Mouse (Mus musculus): ENCODE data around the gene Rad50. TPM values are rescaled to one million over a fixed set of nuclear protein-coding genes. Genes with fewer than 3 reads are reported as not detected.

Gene Rad50
- polyA plus RNA-seq, 1 experiment from 2014 or later, result 11.9 TPM

GRCm38 (mm10) chr11:53682994-53683530, 24.1 kb downstream of the Rad50 start:
- Histone ChIP-seq H3K36me3 (peaks cover 34% of the 10 kb centered on the region), H3K27me3 (no peaks in the 10 kb centered on the region), H3K9me3 (no peaks in the 10 kb centered on the region), H3K4me1 (replicated peaks) (no peaks in the 10 kb centered on the region), H3K4me2 (no peak overlapping the region), H3K9ac (no peak overlapping the region), H3K4me3 (no peak overlapping the region), H3K27ac (replicated peaks) (no peak overlapping the region)
- no peak for ATAC-seq (ENCODE audit: low read depth)
- WGBS, result 91% methylated on average over 9 of the region's 9 CpGs

DNA sequence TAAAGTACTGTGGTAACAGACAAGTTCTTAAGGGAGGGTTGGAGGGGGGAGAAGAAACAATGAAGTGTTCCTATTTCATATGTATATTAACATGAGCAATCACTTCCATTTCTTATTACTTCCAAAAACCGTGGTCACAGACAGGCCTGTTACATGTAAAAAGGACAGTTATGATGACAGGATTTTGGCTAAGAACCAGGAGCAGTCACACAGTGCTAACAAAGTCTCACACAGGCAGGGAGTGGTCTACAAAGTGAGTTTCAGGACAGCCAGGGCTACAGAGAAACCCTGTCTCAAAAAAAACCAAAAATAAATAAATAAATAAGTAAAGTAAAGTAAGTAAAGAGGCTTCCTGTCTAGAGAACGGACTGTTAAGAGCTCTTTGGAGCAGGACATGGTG, 24.9 kb downstream of the Rad50 start:
- no peaks in the 10 kb centered on the region for H3K9me3 ChIP-seq
- 90% methylated on average over 2 of the region's 2 CpGs for WGBS
- H3K4me2 ChIP-seq, result no peak overlapping the region
- H3K9ac ChIP-seq, result no peak overlapping the region
- H3K36me3 ChIP-seq, result peaks cover 39% of the 10 kb centered on the region
- H3K27ac ChIP-seq (replicated peaks), result no peak overlapping the region
- no peak overlapping the region for H3K4me3 ChIP-seq
- H3K27me3 ChIP-seq, result no peaks in the 10 kb centered on the region
- no peaks in the 10 kb centered on the region for H3K4me1 ChIP-seq (replicated peaks)
- no peak for ATAC-seq (ENCODE audit: low read depth)

DNA sequence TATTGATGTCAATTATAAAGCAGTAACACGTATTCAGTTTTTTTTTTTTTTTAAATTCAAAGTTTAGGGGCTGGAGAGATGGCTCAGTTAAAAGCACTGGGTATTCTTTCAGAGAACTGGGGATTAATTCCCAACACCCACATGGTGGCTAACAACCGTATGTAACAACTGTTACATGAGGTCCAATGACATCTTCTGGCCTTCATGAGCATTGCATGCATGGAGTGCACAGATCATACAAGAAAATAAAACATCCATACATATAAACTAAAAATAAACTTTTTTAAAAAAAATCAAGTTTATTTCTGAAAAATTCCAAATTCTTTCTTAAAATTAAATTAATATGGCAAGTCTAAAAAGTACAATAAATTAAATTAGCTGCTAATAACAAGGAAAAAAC, 25.4 kb downstream of the Rad50 start:
- H3K4me2 ChIP-seq, result no peak overlapping the region
- no peak overlapping the region for H3K9ac ChIP-seq
- H3K4me1 ChIP-seq (replicated peaks), result no peaks in the 10 kb centered on the region
- H3K9me3 ChIP-seq, result no peaks in the 10 kb centered on the region
- H3K4me3 ChIP-seq, result no peak overlapping the region
- H3K27ac ChIP-seq (replicated peaks), result no peak overlapping the region
- 97% methylated on average over 2 of the region's 2 CpGs for WGBS
- no peak for ATAC-seq (ENCODE audit: low read depth)
- H3K36me3 ChIP-seq, result peaks cover 37% of the 10 kb centered on the region
- no peaks in the 10 kb centered on the region for H3K27me3 ChIP-seq

DNA sequence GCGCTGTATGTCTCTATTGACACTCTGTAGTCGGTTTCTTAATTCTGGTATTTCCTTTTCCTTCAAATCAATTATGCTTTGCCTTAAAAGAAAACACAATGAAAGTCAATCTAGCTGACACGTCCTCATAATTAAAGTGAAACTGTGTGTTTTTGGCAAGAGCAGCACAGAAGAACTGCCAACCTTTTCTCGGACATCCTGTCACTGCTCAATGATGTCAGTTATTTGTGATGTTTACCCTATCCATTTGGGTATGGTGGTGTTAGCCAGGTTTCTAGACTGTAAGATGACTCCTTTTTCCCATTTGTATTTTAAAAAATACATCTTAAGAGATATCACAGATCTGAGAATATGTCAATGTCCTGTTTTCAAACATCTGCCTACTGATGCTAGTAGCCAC, 27.0 kb downstream of the Rad50 start:
- Histone ChIP-seq H3K27ac (replicated peaks) (no peak overlapping the region), H3K27me3 (no peaks in the 10 kb centered on the region), H3K9me3 (no peaks in the 10 kb centered on the region), H3K4me1 (replicated peaks) (no peaks in the 10 kb centered on the region), H3K4me2 (no peak overlapping the region), H3K4me3 (no peak overlapping the region), H3K9ac (no peak overlapping the region), H3K36me3 (peaks cover 44% of the 10 kb centered on the region)
- WGBS, result 93% methylated on average over 4 of the region's 4 CpGs
- ATAC-seq (ENCODE audit: low read depth), result no peak

GRCm38 (mm10) chr11:53671414-53671813, 35.7 kb downstream of the Rad50 start:
- H3K4me2 ChIP-seq, result no peak overlapping the region
- H3K9ac ChIP-seq, result no peak overlapping the region
- no peaks in the 10 kb centered on the region for H3K4me1 ChIP-seq (replicated peaks)
- no peak for ATAC-seq (ENCODE audit: low read depth)
- peaks cover 54% of the 10 kb centered on the region for H3K36me3 ChIP-seq
- H3K27ac ChIP-seq (replicated peaks), result no peak overlapping the region
- no peaks in the 10 kb centered on the region for H3K27me3 ChIP-seq
- H3K9me3 ChIP-seq, result no peaks in the 10 kb centered on the region
- no peak overlapping the region for H3K4me3 ChIP-seq
- WGBS, result 97% methylated on average over 4 of the region's 4 CpGs

DNA sequence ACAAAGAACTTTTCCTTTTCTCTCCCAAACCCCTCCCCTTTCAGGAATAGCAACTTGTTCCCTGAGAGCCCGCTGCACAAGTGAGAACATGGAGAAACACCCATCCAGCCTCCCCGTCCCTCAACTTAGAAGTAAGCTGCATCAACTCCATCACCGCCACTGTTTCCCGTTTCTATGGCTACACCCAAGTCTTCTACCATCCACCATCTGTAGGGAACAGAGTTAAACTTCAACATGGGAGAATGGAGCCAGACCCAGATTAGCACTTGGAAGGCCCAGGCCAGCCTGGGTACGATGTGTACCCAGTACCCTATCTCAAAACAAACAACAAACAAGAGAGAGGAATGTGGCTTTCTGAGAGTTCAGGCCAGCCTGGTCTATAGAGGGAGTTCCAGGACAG, 43.0 kb downstream of the Rad50 start:
- Histone ChIP-seq H3K4me1 (replicated peaks) (no peaks in the 10 kb centered on the region), H3K36me3 (peaks cover 30% of the 10 kb centered on the region), H3K9me3 (no peaks in the 10 kb centered on the region), H3K4me3 (no peak overlapping the region), H3K27ac (replicated peaks) (no peak overlapping the region), H3K4me2 (no peak overlapping the region), H3K9ac (no peak overlapping the region), H3K27me3 (no peaks in the 10 kb centered on the region)
- no peak for ATAC-seq (ENCODE audit: low read depth)
- WGBS, result 86% methylated on average over 5 of the region's 5 CpGs

- no peak overlapping the region for H3K4me2 ChIP-seq
- peaks cover 23% of the 10 kb centered on the region for H3K36me3 ChIP-seq
- no peak overlapping the region for H3K27ac ChIP-seq (replicated peaks)
- H3K4me1 ChIP-seq (replicated peaks), result no peaks in the 10 kb centered on the region
- ATAC-seq (ENCODE audit: low read depth), result no peak
- no peak overlapping the region for H3K4me3 ChIP-seq
- H3K9ac ChIP-seq, result no peak overlapping the region
- WGBS, result 86% methylated on average over 14 of the region's 14 CpGs
- H3K27me3 ChIP-seq, result no peaks in the 10 kb centered on the region
- no peaks in the 10 kb centered on the region for H3K9me3 ChIP-seq
Observed at GRCm38 (mm10) chr11:53662794-53663674, 44.1 kb downstream of the Rad50 start.

DNA sequence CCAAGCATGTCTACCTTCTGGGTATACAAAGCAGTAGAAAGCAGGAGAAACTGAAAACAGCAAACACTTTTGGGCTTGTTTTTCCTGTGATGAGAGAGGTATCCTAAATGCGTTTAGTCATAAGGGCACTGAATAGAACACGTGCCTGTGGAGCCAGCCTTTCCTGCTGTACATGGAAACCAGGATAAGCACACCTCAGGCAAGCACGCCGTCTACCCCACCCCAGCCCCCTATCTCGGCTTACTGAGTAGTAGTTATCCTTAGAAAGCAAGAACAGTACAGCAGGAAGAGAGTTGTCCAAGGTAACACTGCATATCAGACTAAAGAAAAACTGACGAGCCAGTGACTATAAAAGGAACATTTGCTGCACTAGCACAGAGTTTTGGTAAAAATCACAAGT, 49.3 kb downstream of the Rad50 start:
- WGBS, result 92% methylated on average over 6 of the region's 6 CpGs
- no peak overlapping the region for H3K4me2 ChIP-seq
- H3K9me3 ChIP-seq, result no peaks in the 10 kb centered on the region
- no peaks in the 10 kb centered on the region for H3K27me3 ChIP-seq
- H3K4me1 ChIP-seq (replicated peaks), result no peaks in the 10 kb centered on the region
- H3K9ac ChIP-seq, result no peak overlapping the region
- peaks cover 9% of the 10 kb centered on the region; the same call in 1 of the 2 replicates for H3K36me3 ChIP-seq
- no peak overlapping the region for H3K27ac ChIP-seq (replicated peaks)
- no peak overlapping the region for H3K4me3 ChIP-seq
- ATAC-seq (ENCODE audit: low read depth), result no peak

DNA sequence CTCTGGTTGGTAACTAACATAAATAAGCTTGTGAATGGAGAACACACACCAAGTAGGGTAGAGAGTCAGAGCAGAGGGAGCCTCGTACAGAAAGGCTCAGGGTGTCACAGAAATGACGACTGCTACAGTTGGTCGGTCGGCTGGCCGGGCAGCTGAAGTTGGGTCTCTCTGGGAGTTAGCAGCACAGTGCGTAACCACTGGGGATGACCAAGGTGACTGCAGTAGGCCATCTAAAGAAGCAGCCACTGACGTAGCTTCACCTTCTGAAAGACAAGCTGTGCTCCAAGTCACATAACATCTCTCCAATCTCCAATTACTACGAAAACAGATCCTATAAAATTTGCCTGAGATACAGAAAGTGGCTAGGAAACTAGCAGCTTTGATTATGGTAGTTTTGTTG, 49.7 kb downstream of the Rad50 start:
- 87% methylated on average over 8 of the region's 8 CpGs for whole genome bisulfite sequencing
- Histone ChIP-seq H3K27me3 (no peaks in the 10 kb centered on the region), H3K4me2 (no peak overlapping the region), H3K4me3 (no peak overlapping the region), H3K27ac (replicated peaks) (no peak overlapping the region), H3K4me1 (replicated peaks) (no peaks in the 10 kb centered on the region), H3K9me3 (no peaks in the 10 kb centered on the region), H3K9ac (no peak overlapping the region), H3K36me3 (peaks cover 9% of the 10 kb centered on the region; the same call in 1 of the 2 replicates)
- no peak for ATAC-seq (ENCODE audit: low read depth)

GRCm38 (mm10) chr11:53656558-53657202, 50.4 kb downstream of the Rad50 start:
- no peaks in the 10 kb centered on the region for H3K4me1 ChIP-seq (replicated peaks)
- no peak overlapping the region for H3K27ac ChIP-seq (replicated peaks)
- H3K36me3 ChIP-seq, result peaks cover 12% of the 10 kb centered on the region
- H3K4me2 ChIP-seq, result no peak overlapping the region
- H3K9me3 ChIP-seq, result no peaks in the 10 kb centered on the region
- ATAC-seq (ENCODE audit: low read depth), result no peak
- H3K4me3 ChIP-seq, result no peak overlapping the region
- WGBS, result 96% methylated on average over 9 of the region's 9 CpGs
- H3K27me3 ChIP-seq, result no peaks in the 10 kb centered on the region
- no peak overlapping the region for H3K9ac ChIP-seq

GRCm38 (mm10) chr11:53655043-53655442, 52.1 kb downstream of the Rad50 start:
- H3K4me3 ChIP-seq, result no peak overlapping the region
- H3K4me2 ChIP-seq, result no peak overlapping the region
- no peak for ATAC-seq (ENCODE audit: low read depth)
- WGBS, result 92% methylated on average over 5 of the region's 5 CpGs
- peaks cover 28% of the 10 kb centered on the region for H3K36me3 ChIP-seq
- no peaks in the 10 kb centered on the region for H3K9me3 ChIP-seq
- no peak overlapping the region for H3K27ac ChIP-seq (replicated peaks)
- no peak overlapping the region for H3K9ac ChIP-seq
- H3K4me1 ChIP-seq (replicated peaks), result no peaks in the 10 kb centered on the region
- H3K27me3 ChIP-seq, result no peaks in the 10 kb centered on the region

- no peaks in the 10 kb centered on the region for H3K4me1 ChIP-seq (replicated peaks)
- H3K9me3 ChIP-seq, result no peaks in the 10 kb centered on the region
- H3K4me2 ChIP-seq, result no peak overlapping the region
- no peak overlapping the region for H3K9ac ChIP-seq
- ATAC-seq (ENCODE audit: low read depth), result no peak
- H3K4me3 ChIP-seq, result no peak overlapping the region
- no peak overlapping the region for H3K27ac ChIP-seq (replicated peaks)
- H3K36me3 ChIP-seq, result peaks cover 34% of the 10 kb centered on the region
- 97% methylated on average over 2 of the region's 2 CpGs for WGBS
- no peaks in the 10 kb centered on the region for H3K27me3 ChIP-seq
Observed at GRCm38 (mm10) chr11:53652427-53652826, 54.7 kb downstream of the Rad50 start.
